Mouse (Mus musculus): ENCODE data around the gene Rbpjl. TPM values are rescaled to one million over a fixed set of nuclear protein-coding genes. Genes with fewer than 3 reads are reported as not detected.
A peak's percentile ranks its signal among the peaks of the same experiment; 100 is the strongest.

Gene Rbpjl
- total and polyA plus RNA-seq, 3 experiments = 0.11 TPM; not detected in 2

- Histone ChIP-seq H3K4me1 (ENCODE audit: insufficient read depth, low read depth, low read length) (no peaks in the 10 kb centered on the region), H3K27me3 (ENCODE audit: insufficient read depth, low read length) (peaks cover 4% of the 10 kb centered on the region; the same call in 1 of the 2 replicates), H3K36me3 (replicated peaks) (no peaks in the 10 kb centered on the region), H3K9me3 (replicated peaks) (no peaks in the 10 kb centered on the region), H3K4me3 (ENCODE audit: low read depth, low read length) (no peak overlapping the region)
- ATAC-seq (ENCODE audit: extremely low read depth, insufficient number of reproducible peaks, low FRiP score, poor library complexity, severe bottlenecking) = no peak
- DNase-seq (ENCODE audit: low spot score) = no peak
- no peak for TF ChIP-seq TAL1 (conservative IDR thresholded peaks at IDR 0.05; ENCODE audit: low read depth, low read length)
- TF ChIP-seq CTCF (IDR thresholded peaks at IDR 0.05; ENCODE audit: low read depth, low read length) = peak; percentile 37; the same call in 1 of the 2 replicates
- no peak for TF ChIP-seq POLR2AphosphoS5 (IDR thresholded peaks at IDR 0.05; ENCODE audit: insufficient replicate concordance, low read depth, low read length)
- TF ChIP-seq GATA2 (IDR thresholded peaks at IDR 0.05; ENCODE audit: borderline replicate concordance, low read depth, low read length) = no peak
Measured at GRCm38 (mm10) chr2:164417198-164417597, 14.3 kb downstream of the Rbpjl start.

- no peaks in the 10 kb centered on the region for H3K36me3 ChIP-seq (replicated peaks)
- no peak for DNase-seq (ENCODE audit: low spot score)
- TF ChIP-seq POLR2AphosphoS5 (IDR thresholded peaks at IDR 0.05; ENCODE audit: insufficient replicate concordance, low read depth, low read length) (no peak), CTCF (IDR thresholded peaks at IDR 0.05; ENCODE audit: low read depth, low read length) (no peak), GATA2 (IDR thresholded peaks at IDR 0.05; ENCODE audit: borderline replicate concordance, low read depth, low read length) (no peak), GATA1 (IDR thresholded peaks at IDR 0.05; ENCODE audit: borderline replicate concordance, low read length) (no peak), TAL1 (conservative IDR thresholded peaks at IDR 0.05; ENCODE audit: low read depth, low read length) (no peak)
Measured at GRCm38 (mm10) chr2:164418308-164418875, 15.5 kb downstream of the Rbpjl start.

GRCm38 (mm10) chr2:164419489-164419888, 16.5 kb downstream of the Rbpjl start:
- TF ChIP-seq POLR2AphosphoS5 (IDR thresholded peaks at IDR 0.05; ENCODE audit: insufficient replicate concordance, low read depth, low read length) = no peak
- no peak for TF ChIP-seq CTCF (IDR thresholded peaks at IDR 0.05; ENCODE audit: low read depth, low read length)
- no peak for TF ChIP-seq GATA1 (IDR thresholded peaks at IDR 0.05; ENCODE audit: borderline replicate concordance, low read length)
- TF ChIP-seq TAL1 (conservative IDR thresholded peaks at IDR 0.05; ENCODE audit: low read depth, low read length) = no peak
- no peak for TF ChIP-seq GATA2 (IDR thresholded peaks at IDR 0.05; ENCODE audit: borderline replicate concordance, low read depth, low read length)
- Histone ChIP-seq H3K27me3 (ENCODE audit: insufficient read depth, low read length) (no peaks in the 10 kb centered on the region; the same call in 1 of the 2 replicates), H3K4me3 (ENCODE audit: low read depth, low read length) (no peak overlapping the region), H3K9me3 (replicated peaks) (no peaks in the 10 kb centered on the region), H3K36me3 (replicated peaks) (no peaks in the 10 kb centered on the region), H3K4me1 (ENCODE audit: insufficient read depth, low read depth, low read length) (no peaks in the 10 kb centered on the region)
- DNase-seq (ENCODE audit: low spot score) (no peak), ATAC-seq (ENCODE audit: extremely low read depth, insufficient number of reproducible peaks, low FRiP score, poor library complexity, severe bottlenecking) (no peak)

More at GRCm38 (mm10) chr2:164418308-164418875, 15.5 kb downstream of the Rbpjl start:
- Histone ChIP-seq H3K9me3 (replicated peaks) (no peaks in the 10 kb centered on the region), H3K4me1 (ENCODE audit: insufficient read depth, low read depth, low read length) (no peaks in the 10 kb centered on the region), H3K4me3 (ENCODE audit: low read depth, low read length) (no peak overlapping the region), H3K27me3 (ENCODE audit: insufficient read depth, low read length) (peaks cover 4% of the 10 kb centered on the region; the same call in 1 of the 2 replicates)
- no peak for ATAC-seq (ENCODE audit: extremely low read depth, insufficient number of reproducible peaks, low FRiP score, poor library complexity, severe bottlenecking)

- Histone ChIP-seq H3K9me3 (replicated peaks) (no peaks in the 10 kb centered on the region), H3K27me3 (ENCODE audit: insufficient read depth, low read length) (no peaks in the 10 kb centered on the region), H3K4me3 (ENCODE audit: low read depth, low read length) (no peak overlapping the region), H3K4me1 (ENCODE audit: insufficient read depth, low read depth, low read length) (no peaks in the 10 kb centered on the region), H3K36me3 (replicated peaks) (no peaks in the 10 kb centered on the region)
- TF ChIP-seq GATA2 (IDR thresholded peaks at IDR 0.05; ENCODE audit: borderline replicate concordance, low read depth, low read length) (no peak), TAL1 (conservative IDR thresholded peaks at IDR 0.05; ENCODE audit: low read depth, low read length) (no peak)
- ATAC-seq (ENCODE audit: extremely low read depth, insufficient number of reproducible peaks, low FRiP score, poor library complexity, severe bottlenecking) = no peak
- DNase-seq (ENCODE audit: low spot score) = no peak
Measured at GRCm38 (mm10) chr2:164421306-164421705, 18.4 kb downstream of the Rbpjl start.

- Histone ChIP-seq H3K27me3 (ENCODE audit: insufficient read depth, low read length) (no peaks in the 10 kb centered on the region), H3K9me3 (replicated peaks) (no peaks in the 10 kb centered on the region), H3K36me3 (replicated peaks) (no peaks in the 10 kb centered on the region), H3K4me1 (ENCODE audit: insufficient read depth, low read depth, low read length) (no peaks in the 10 kb centered on the region), H3K4me3 (ENCODE audit: low read depth, low read length) (no peak overlapping the region)
- no peak for DNase-seq (ENCODE audit: low spot score)
- TF ChIP-seq GATA1 (IDR thresholded peaks at IDR 0.05; ENCODE audit: borderline replicate concordance, low read length) = no peak
- TF ChIP-seq GATA2 (IDR thresholded peaks at IDR 0.05; ENCODE audit: borderline replicate concordance, low read depth, low read length) = no peak
- TF ChIP-seq POLR2AphosphoS5 (IDR thresholded peaks at IDR 0.05; ENCODE audit: insufficient replicate concordance, low read depth, low read length) = no peak
- TF ChIP-seq TAL1 (conservative IDR thresholded peaks at IDR 0.05; ENCODE audit: low read depth, low read length) = no peak
- no peak for TF ChIP-seq CTCF (IDR thresholded peaks at IDR 0.05; ENCODE audit: low read depth, low read length)
- ATAC-seq (ENCODE audit: extremely low read depth, insufficient number of reproducible peaks, low FRiP score, poor library complexity, severe bottlenecking) = no peak
Measured at GRCm38 (mm10) chr2:164421979-164422378, 19.0 kb downstream of the Rbpjl start.

- Histone ChIP-seq H3K36me3 (replicated peaks) (no peaks in the 10 kb centered on the region), H3K27me3 (ENCODE audit: insufficient read depth, low read length) (no peaks in the 10 kb centered on the region), H3K4me1 (ENCODE audit: insufficient read depth, low read depth, low read length) (no peaks in the 10 kb centered on the region), H3K9me3 (replicated peaks) (no peaks in the 10 kb centered on the region), H3K4me3 (ENCODE audit: low read depth, low read length) (no peak overlapping the region)
- no peak for DNase-seq (ENCODE audit: low spot score)
- ATAC-seq (ENCODE audit: extremely low read depth, insufficient number of reproducible peaks, low FRiP score, poor library complexity, severe bottlenecking) = no peak
- TF ChIP-seq POLR2AphosphoS5 (IDR thresholded peaks at IDR 0.05; ENCODE audit: insufficient replicate concordance, low read depth, low read length) (no peak), GATA2 (IDR thresholded peaks at IDR 0.05; ENCODE audit: borderline replicate concordance, low read depth, low read length) (no peak), TAL1 (conservative IDR thresholded peaks at IDR 0.05; ENCODE audit: low read depth, low read length) (no peak), GATA1 (IDR thresholded peaks at IDR 0.05; ENCODE audit: borderline replicate concordance, low read length) (no peak), CTCF (IDR thresholded peaks at IDR 0.05; ENCODE audit: low read depth, low read length) (no peak)
Measured at GRCm38 (mm10) chr2:164422675-164423393, 19.9 kb downstream of the Rbpjl start.

Measured in G1E (cell line).